Mouse (Mus musculus): Measurements from ENCODE around the gene Cdkn2d.
"Not testable (repeated sequence)": the region's sequence is repeated elsewhere in the genome, so short reads cannot be mapped to it uniquely, and the experiment has no call there.

Gene Cdkn2d

DNA sequence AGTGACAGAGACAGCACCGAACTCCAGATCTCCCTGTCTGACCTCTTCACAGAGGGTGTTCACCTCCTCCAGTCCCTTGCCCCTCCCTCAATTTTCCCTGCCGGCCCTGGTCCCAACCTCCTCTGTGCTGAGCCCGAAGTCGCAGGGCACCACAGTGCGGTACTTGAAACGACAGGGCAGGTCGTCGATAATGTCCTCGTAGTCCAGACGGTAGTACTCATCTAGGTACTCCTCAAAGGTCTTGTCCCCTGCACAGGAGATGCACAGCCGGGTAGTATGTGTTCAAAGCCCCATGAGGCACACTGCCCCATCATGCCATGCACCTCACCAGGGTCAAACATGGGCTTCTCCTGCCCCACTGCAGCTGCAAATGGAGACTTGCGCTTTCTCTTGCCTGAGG lies 15.5 kb downstream of the Cdkn2d start:
- no peak for DNase-seq (ENCODE audit: low read depth, low spot score)

DNA sequence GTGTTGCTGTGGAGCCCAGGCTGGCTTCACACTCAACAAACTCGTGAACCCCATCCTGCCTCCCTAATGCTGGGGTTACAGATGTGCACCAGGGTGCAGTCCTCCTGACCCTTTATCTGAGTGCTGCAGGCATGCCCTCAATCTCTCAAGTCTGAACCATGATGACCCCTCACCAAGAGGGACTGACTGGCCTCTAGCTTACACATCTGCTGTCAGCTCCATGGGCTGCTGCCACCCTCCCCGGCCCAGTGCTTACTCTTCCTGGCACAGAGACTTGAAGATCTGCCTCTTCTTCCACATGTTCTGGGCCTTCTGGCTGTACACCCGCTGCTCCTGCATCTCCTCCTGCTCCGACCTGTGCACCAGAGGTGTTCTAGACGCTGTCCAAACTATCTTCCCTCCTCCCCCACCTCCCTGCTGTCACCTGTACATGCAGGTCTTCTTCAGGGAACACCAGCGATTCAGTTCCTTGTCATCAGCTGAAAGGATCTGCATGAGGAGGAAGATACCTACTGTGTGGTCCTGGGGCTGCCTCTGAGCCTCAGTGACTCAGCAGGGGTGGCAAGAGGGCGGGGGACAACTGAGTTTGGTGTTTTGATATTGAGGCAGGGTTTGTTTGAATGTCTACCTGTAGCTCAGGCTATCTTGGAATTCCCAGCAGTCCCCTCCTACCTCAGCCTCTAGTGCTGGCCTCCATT lies 16.0 kb downstream of the Cdkn2d start:
- no peak for DNase-seq (ENCODE audit: low read depth, low spot score)

DNA sequence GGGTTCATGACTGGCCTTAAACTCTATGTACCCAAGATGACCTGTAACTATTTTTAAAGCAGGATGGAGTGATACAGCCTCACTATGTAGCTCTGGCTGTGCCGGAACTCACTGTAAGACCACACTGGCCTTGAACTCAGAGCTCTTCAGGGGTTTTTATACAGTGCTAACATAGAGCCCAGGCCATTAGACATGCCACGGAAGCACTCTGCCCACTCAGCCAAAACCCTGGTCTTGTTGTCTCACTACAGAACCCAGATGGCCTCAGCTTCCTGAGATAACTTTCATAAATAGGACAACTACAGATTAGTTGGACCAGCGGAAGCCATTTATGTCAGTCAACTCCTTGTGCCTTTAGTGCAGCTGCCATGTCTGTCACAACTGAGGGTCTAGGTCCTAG lies 16.9 kb downstream of the Cdkn2d start:
- no peak for DNase-seq (ENCODE audit: low read depth, low spot score)

DNA sequence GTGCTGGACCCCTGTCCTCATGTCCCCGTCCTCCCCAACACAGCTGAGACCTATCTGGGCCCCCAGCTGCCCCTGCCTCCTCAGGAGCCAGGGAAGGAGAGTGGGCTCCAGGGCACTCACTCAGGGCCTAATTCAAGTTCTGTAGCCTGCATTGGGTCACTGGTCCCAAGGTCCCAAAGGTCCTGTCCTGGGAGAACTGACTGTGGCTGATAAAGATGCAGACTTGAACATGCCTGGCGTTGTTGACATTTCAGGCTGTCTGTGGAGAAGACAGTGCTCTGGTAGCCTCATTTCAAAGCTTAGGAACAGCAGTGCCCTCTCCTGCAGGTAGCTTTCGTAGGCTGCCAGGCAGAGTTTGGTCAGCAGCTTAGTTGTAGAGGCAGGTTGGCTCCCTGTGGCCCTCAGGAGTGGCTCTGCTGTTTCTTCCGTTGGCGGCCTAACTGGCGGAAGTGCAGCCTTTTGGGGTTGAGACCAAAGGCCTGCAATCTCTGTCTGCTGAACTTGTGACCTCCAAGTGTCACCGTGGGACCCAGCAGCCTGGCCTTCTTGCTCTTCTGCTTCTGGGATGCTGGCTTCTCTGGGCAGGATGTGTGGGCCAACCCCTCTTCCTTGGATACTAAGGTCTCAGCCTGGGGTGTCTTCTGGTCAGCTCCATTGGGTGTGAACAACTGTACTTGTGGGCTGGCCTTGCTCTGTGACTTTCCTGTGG lies 17.5 kb downstream of the Cdkn2d start:
- no peak for DNase-seq (ENCODE audit: low read depth, low spot score)

DNA sequence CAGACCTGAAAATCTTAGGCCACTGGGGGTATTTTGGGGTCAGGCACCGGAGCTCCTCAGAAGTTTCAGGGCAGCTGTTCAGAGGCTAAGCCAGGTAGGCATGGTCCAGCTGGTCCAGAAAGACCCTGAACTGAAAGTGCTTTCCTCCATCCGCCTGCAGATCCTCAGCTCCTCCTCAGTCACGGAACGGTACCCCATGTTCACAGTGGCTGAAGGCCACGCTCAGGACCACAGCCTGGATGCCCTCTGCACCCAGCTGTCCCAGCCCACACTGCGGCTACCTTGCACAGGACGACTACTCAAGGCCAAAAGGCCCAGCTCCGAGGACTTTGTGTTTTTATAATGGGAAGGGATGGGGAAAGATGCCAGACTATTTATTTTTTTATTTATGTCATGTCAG lies 18.1 kb downstream of the Cdkn2d start:
- no peak for DNase-seq (ENCODE audit: low read depth, low spot score)

DNA sequence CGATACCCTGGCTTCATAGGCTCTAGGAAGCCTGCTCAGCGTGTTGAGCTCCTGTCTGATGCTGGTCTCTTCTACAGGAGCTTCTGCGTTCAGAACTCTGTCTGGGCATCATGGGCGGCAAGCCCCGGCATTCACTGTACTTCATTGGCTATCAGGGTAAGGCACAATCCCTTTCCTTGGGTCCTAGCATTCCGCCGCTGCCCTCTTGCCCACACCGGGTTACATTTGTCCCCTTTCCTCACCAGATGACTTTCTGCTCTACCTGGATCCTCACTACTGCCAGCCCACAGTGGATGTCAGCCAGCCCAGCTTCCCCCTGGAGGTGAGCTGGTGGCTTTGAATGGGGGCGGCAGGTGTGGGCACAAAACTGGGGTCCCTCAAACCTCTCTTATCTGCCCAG lies 18.8 kb downstream of the Cdkn2d start:
- DNase-seq (ENCODE audit: low read depth, low spot score) = no peak

DNA sequence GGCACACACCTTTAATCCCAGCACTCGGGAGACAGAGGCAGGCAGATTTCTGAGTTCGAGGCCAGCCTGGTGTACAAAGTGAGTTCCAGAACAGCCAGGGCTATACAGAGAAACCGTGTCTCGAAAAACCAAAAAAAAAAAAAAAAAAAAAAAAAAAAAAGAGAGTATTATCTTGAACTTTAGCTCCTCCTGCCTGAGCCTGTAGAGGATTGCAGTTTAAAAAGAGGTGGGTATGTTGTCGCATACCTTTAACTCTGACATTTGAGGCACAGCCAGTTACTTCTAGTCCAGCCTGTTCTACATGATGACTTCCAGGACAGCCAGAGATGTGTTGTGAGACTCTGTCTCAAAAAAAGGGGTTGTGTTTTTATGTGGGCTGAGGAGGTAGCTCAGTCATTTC lies 21.6 kb downstream of the Cdkn2d start:
- not testable (repeated sequence) for DNase-seq (ENCODE audit: low read depth, low spot score)

DNA sequence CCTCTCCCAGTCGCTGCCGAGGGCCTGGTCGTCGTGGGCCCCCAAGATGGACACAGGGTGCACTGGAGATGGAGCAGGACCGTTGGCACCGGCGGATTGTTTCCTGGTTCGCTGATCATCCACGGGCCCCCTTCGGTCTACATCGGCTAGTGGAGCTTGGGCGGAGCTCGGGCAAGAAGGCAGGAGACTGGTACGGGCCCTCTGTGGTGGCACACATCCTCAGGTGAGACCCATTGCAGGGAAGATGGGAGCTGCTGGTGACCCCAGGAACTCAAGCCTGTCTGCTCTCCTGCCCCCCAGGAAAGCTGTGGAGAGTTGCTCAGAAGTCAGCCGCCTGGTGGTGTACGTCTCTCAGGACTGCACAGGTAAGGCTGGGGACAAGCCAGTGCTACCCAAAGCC lies 22.9 kb downstream of the Cdkn2d start:
- no peak for DNase-seq (ENCODE audit: low read depth, low spot score)

DNA sequence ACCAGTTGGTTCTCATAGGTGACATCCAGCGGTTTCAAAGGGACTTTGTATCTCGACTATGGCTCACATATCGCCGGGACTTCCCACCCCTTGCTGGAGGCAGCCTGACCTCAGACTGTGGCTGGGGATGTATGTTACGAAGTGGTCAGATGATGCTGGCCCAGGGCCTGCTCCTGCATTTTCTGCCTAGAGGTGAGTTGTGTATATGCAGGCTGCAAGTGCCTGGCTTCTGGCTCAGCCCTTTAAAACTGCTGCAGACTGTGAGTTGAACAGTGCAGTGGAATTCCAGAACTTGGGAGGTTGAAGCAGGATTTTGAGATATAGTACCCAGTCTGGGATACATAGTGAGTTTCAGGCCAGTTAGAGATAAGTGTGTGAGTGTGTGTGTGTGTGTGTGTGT lies 24.3 kb downstream of the Cdkn2d start:
- no peak for DNase-seq (ENCODE audit: low read depth, low spot score)

DNA sequence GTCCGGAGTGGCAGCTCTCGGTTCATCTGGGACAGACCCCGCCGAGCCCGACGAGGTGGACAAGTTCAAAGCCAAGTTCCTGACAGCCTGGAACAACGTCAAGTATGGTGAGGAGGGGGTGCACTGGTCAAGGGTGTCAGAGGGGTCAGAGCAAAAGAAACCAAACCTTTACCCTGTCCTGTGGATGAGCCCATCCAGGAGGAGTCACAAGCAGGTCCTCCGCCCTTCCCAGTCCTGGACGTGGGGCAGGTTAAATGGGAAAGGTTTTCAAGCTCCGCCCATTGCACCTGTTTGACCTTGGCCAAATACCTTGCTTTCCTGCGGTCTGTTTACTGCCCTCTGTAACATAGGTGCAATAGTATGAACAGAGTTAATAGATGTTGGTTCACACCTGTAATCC lies 25.6 kb downstream of the Cdkn2d start:
- peak; percentile 31 for DNase-seq (ENCODE audit: low read depth, low spot score)

DNA sequence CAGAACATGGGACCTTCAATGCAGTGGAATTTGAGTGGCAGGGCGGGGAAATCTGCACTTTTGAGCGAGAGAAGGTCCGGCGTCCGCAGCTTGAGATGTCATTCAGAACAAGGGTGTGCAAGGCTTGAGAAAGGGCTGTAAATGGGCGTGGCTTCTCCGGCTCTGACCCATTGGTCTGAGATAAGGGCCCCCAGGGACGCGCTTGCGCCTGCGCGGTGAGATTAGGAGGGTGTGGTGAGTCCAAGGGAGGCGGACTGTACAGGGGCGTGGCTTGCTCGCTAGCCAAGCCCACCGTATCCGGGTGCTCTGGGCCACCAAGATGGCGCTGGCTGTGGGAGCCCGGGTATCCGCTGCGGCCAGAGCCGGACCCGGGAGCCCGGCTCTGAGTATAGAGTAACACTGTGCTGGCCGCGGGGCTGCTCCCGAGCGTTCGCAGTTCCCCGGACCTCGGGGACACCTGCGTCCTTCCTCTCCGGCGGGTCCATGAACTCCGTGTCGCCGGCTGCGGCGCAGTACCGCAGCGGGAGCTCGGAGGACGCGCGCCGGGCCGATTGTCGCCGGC lies 26.1 kb downstream of the Cdkn2d start, which contains the start of gene Atg4d:
Gene Atg4d, plus strand, starts transcription at position 294 of the 562 bp plus-strand sequence.
- peak; percentile 100 for DNase-seq (ENCODE audit: low read depth, low spot score)

DNA sequence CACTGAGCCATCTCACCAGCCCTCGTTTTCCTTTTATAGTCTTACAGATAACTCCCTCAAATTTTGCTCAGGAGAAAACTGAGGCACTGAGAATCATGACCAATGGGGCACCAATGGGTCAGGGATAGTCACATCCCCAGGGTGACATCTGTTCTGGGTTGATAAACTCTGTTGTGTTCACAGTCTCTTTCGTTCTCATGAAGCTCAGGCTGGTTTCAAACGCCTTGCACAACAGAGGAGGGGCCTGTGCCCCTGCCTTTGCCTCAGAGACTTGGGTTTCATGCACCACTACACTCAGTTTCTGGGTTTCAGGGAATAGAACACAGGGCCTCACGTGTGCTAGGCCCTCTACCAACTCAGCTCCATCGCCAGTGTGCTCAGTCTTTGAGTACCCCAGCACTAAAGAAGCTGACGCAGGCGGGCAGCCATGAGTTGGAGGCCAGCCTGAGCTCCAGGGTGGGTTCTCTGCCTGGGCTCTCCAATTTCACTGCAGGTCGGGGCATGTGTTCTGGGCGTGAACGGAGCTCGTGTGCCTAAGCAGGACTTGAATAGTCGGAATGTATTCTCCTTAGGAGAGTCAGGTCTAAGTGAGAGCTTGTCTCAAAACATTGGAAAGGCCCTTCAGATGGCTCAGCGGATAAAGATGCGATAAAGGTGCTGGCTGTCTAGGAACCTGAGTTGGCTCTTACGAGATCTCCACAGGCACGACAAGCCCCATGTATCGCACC lies 26.8 kb downstream of the Cdkn2d start:
- no peak for DNase-seq (ENCODE audit: low read depth, low spot score)

DNA sequence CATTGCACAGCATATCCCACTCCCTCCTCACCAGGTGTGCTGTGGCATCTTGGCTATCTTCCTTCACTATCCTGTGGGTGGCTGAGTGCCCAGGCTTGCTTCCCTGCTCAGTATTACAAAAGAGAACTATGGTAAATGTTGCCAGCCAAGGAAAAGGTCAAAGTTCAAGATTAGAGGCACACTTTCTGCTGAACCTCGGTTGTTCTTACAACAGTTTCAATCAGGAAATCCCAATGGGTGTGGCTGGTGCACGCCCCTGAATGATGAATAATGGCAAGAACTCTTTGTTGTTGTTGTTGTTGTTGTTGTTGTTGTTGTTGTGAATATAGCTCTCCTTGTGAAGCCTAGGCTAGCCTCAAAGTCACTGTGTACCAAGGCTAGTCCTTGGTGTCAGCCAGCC lies 29.4 kb downstream of the Cdkn2d start:
- DNase-seq (ENCODE audit: low read depth, low spot score) = peak; percentile 65

DNA sequence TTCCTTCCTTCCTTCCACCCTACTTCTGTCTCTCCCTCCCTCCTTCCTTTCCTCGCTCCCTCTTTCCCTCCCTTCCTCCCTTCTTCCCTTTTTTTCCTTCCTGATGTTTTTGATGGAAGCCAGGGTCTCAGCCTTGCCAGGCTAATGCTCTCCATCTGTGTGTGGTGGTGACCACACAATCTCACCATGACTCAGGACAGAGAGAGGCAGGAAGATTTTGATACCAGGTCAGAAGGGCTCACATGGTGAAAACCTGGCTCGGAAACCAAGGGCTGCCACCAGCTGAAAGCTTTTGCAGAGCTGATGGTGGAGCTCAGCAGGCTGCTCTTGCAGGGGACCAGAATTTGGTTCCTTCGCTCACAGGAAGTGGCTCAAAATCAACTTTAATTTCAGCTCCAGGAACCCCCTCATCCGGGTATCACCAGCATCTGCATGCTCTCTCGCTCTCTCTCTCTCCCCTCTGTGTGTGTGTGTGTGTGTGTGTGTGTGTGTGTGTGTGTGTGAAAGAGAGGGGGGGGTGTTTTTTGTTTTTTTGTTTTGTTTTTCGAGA lies 30.6 kb downstream of the Cdkn2d start:
- no peak for DNase-seq (ENCODE audit: low read depth, low spot score)

DNA sequence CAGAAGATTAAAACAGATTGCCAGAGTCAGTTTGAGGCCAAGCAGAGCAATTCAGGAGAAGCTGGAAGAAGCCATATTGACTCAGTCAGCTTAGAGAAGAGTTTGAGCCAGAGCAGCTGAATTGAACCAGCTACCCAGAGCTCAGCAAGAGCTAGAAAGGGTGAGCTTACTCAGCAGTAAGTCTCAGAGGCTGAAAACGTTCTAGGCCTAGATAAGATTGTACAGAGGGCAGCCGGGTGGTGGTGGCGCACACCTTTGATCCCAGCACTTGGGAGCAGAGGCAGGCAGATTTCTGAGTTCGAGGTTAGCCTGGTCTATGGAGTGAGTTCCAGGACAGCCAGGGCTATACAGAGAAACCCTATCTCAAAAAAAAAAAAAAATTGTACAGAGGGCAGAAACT lies 34.9 kb downstream of the Cdkn2d start:
- DNase-seq (ENCODE audit: low read depth, low spot score) = not testable (repeated sequence)

DNA sequence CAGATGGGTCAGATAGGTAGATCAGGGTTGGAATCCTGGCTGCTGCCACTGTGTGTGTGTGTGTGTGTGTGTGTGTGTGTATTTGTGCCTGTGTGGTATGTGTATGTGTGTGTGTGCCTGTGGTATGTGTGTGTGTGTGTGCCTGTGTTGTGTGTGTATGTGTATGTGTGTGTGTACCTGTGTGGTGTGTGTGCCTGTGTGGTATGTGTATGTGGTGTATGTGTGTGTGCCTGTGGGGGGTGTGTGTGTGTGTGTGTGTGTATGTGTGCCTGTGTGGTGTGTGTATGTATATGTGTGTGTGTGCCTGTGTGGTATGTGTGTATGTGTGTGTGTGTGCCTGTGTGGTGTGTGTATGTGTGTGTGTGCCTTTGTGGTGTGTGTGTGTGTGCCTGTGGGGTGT lies 36.5 kb downstream of the Cdkn2d start:
- no peak for DNase-seq (ENCODE audit: low read depth, low spot score)

DNA sequence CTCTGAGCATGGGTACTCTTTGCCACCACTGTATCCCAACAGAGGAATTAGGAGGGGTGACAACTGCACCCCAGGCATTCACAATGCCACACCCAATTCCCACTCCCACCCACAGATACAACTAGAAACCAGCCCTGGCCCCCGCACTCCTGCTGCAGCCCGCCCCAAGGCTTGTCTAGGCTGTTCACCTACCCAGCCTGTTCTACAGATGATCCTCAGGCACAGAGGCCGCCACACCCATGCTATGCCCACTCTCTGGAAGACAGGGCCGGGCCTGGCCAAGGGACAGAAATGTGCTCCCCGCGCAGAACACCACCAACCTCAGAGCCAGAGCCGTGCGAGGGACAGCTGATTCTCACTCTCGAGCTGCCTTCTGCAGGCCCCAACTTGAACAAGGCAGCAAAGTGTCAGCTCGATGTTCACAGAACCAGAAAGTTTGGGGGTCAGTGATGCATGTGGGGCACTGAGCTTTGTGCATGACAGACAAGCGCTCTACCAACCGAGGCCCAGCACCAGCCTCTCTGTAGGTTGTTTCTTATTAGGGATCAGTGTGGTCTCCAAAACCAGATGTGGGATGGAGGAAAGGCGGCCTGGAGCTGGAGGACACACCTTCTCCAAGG lies 40.0 kb downstream of the Cdkn2d start:
- no peak for DNase-seq (ENCODE audit: low read depth, low spot score)

DNA sequence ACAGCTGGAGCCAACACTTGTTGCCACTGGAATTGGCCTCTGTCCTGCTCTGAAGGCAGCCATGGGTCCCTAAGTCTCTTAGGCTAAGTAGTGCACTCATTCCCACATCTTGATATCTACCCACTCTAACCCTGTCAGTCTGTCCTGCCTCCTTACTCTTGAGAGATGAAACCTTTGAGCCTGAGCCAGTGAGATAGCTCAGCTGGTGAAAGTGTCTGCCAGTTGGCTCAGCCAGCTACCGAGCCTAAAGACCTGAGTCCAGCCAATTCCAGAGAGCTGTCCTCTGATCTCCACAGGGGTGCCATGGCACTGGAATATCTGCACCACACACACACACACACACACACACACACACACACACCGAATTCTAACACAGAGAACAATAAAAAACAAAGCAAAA lies 40.7 kb downstream of the Cdkn2d start:
- DNase-seq (ENCODE audit: low read depth, low spot score) = no peak

DNA sequence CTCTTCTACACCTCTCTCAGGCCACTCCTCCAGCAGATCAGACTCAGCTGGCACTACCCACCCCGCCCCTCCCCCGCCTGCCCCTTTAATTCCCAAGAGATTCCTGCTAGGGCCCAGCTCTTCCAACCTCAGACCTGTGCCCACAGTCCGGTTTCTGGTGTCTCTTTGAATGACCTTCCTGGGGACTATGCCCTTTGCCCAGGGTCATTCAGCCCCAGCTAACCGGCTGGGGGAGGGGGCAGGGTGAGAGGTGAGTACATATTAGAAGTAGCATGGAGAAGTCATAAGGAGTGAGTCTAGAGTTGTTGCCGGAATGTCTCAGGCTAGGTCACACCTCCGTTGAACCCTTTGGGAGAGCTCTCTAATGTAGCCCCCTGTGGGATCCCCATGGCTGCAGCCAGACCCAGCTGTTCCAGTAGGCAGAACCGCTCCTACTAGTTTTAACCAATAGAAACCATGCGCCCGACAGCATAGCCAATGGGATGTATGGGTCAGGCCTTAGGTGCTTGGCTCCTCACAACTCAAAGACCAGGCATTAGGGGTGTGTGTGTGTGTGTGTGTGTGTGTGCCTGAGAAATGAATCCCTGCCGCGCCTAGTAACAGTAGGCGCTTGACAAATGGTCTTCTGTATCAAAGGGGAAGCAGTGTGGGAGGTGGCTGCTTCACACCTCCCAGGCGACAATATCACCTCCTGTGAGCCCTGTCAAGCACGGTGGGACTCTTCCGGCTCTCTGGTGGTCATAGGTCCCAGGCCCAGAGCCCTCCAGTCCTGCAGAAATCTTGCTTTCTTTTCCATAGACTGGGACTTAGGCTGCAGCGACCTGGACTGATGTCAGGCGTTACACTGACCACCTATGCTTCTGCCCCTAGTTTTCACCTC lies 41.3 kb downstream of the Cdkn2d start:
- DNase-seq (ENCODE audit: low read depth, low spot score) = peak; percentile 30

DNA sequence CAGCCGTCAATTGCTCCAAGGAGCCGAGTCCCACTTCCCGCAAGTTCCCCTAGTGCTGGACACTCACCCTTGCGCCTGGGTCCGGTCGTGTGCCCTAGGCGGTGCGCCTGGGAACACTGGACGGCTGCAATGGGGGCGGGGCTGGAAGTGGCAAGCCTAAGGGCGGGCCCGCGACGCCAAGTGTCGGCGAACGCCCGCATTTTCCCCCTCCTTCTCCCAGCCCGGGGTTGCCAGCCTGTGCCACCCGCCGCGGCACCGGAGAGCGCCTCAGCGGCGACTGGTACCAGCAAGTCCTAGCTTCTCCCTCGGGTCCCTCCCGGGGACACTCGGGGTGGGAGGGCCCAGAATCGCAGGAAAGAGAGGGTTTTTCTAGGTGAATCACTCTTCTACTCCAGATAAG lies 42.9 kb downstream of the Cdkn2d start, which contains the start of gene S1pr5:
Gene S1pr5, minus strand, starts transcription at position 118 of the 400 bp plus-strand sequence.
- DNase-seq (ENCODE audit: low read depth, low spot score) = peak; percentile 34

DNA sequence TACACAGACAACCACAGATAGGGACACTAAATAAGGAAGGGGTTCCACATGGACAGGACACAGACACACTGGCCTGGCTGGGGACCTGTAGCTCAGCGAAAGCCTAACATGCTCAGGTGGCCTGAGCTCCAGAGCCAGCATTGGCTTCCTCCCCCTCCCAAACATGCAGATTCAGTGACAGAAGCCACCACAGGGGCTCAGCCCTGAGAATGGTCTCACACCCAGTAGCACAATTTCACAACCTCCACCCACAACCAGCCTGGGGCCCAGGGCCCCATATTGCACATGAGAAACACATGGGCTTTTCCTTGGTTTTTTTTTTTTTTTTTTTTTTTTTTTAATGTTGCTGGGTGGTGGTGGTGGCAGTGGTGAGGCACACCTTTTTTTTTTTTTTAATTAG lies 44.9 kb downstream of the Cdkn2d start:
- DNase-seq (ENCODE audit: low read depth, low spot score) = no peak
